Mouse (Mus musculus) embryonic fibroblast, embryonic 13.5 days (primary cell): Measurements from ENCODE around the gene Adat3.

Source experiments
- CTCF ChIP-seq: IDR thresholded peaks from 2 replicates; pipeline ENCODE4 v1.5.1; 2011; ENCODE audit warnings: mild to moderate bottlenecking, control low read depth, low read length, moderate library complexity, borderline replicate concordance; ENCODE audit not compliant: insufficient read depth
- POLR2A ChIP-seq: IDR thresholded peaks from 2 replicates; pipeline ENCODE4 v1.6.1; 2011; ENCODE audit warnings: low read depth, mild to moderate bottlenecking, control low read depth, low read length, moderate library complexity

- no peak for TF ChIP-seq CTCF
- no peak for TF ChIP-seq POLR2A
Measured at GRCm38 (mm10) chr10:80583047-80583446, 19.6 kb upstream of the Adat3 start.
